Mouse (Mus musculus) testis, adult 2 months (tissue): ENCODE measurements around the gene Trio. TPM values are rescaled to one million over a fixed set of nuclear protein-coding genes. Genes with fewer than 3 reads are reported as not detected.

Experiments
- H3K27ac ChIP-seq: fragments of 200-500 bp; 2 replicates; pipeline ENCODE4 v1.5.1; 2012; ENCODE audit warnings: low read depth, low read length; ENCODE audit not compliant: control insufficient read depth, insufficient read depth
- H3K27me3 ChIP-seq: fragments of 200-500 bp; 2 replicates; pipeline ENCODE4 v1.6.1; 2012; ENCODE audit warnings: mild to moderate bottlenecking, low read length, moderate library complexity; ENCODE audit not compliant: control insufficient read depth, insufficient read depth
- H3K36me3 ChIP-seq: fragments of 200-500 bp; 2 replicates; pipeline ENCODE4 v1.6.1; 2012; ENCODE audit warnings: mild to moderate bottlenecking, low read length; ENCODE audit not compliant: control insufficient read depth, insufficient read depth
- H3K4me1 ChIP-seq: fragments of 200-500 bp; 2 replicates; pipeline ENCODE4 v1.6.1; 2012; ENCODE audit warnings: low read length; ENCODE audit not compliant: control insufficient read depth, insufficient read depth
- H3K4me3 ChIP-seq: fragments of 200-500 bp; 2 replicates; pipeline ENCODE4 v1.5.1; 2012; ENCODE audit warnings: low read depth, mild to moderate bottlenecking, low read length, moderate library complexity, mixed read lengths; ENCODE audit not compliant: control insufficient read depth
- CTCF ChIP-seq: fragments of 200-500 bp; IDR thresholded peaks from 2 replicates; pipeline ENCODE4 v1.5.1; 2012; ENCODE audit warnings: low read depth, mild to moderate bottlenecking, inconsistent platforms, low read length, moderate library complexity; ENCODE audit not compliant: control insufficient read depth, insufficient read depth, insufficient replicate concordance
- POLR2A ChIP-seq: fragments of 200-500 bp; IDR thresholded peaks from 2 replicates; pipeline ENCODE4 v1.6.1; 2012; ENCODE audit warnings: low read depth, mild to moderate bottlenecking, inconsistent platforms, low read length, moderate library complexity; ENCODE audit not compliant: control insufficient read depth
- polyA plus RNA-seq: library from polyadenylated mRNA; depleted of rRNA; stranded (reverse); fragments of >200 nt; gene quantifications from 2 replicates; pipeline ENCODE4 v1.2.3, GENCODE M21; 2012

Gene Trio
- polyA plus RNA-seq, 1 experiment, result 18.8 TPM

DNA sequence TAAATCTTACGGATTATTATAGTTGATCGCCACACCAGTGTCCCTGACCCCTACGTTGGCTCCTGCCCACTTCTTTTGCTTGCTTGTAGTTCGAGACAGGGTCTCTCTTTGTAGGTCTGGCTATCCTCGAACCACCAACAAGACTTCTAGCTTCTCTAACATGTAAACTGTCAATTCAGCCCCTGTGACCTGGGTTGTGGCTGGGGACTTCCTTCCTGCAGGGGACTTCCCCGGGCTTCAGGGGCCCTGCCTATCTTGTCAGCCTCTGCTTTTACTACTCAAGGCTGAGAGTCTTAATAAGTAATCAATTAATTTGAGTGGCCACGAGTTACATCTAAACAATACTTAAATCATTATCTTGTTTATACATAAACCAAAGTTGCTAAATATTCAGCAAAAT lies 99.2 kb downstream of the Trio start:
- TF ChIP-seq CTCF (no peak), POLR2A (no peak)
- H3K36me3 ChIP-seq, result no peaks in the 10 kb centered on the region
- H3K27ac ChIP-seq, result no peak overlapping the region
- no peak overlapping the region for H3K4me3 ChIP-seq
- H3K27me3 ChIP-seq, result no peaks in the 10 kb centered on the region
- no peaks in the 10 kb centered on the region for H3K4me1 ChIP-seq

DNA sequence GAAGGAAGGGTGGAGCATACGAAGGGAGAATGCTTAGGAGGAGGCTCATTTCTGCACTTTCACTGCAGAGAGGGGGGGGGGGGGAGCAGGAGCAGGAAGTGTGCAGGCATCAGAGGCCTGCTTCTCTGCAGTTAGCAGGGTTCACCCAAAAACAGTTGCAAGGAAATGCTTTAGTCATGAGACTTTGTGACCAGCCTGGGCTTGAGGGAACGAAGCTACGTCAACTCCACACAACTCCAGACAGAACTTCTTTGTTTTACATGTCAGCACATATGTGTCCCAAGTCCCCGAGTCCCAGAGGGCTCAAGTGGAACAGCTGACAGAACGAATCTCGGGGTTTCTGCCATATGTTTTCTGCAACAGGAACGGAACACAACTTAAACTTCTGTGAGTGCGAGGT lies 99.8 kb downstream of the Trio start:
- H3K4me1 ChIP-seq, result no peaks in the 10 kb centered on the region
- no peaks in the 10 kb centered on the region for H3K27me3 ChIP-seq
- H3K4me3 ChIP-seq, result no peak overlapping the region
- no peak overlapping the region for H3K27ac ChIP-seq
- TF ChIP-seq POLR2A (no peak), CTCF (no peak)
- no peaks in the 10 kb centered on the region for H3K36me3 ChIP-seq

DNA sequence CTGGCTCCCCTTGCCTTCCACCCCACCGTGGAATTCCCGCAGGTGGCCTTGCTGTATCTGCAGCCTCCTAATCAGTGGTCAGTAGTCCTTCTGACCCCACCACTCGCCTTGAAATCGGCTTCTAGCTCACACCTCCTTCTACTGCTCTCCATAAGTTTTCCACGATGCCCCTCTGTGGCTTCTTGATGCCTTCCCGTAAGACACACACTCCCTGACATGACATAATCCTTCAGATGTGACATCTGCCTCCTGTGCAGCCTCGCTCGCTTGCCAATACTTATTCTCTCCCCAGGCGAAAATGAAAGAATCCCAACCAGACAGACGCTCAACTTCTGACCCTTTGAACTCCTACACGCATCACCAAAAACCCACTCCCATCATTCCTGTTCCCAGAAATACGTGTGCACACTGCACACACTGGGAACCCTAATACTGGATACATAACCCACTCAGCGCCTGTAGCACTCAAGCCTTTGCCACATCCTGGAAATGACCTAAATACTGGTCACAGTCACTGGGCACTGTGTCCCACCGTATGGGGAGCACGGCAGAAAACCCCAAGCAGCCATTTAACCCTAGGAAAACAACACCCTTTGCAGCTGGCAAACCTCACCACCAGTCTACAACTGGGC lies 100.5 kb downstream of the Trio start:
- H3K36me3 ChIP-seq, result no peaks in the 10 kb centered on the region
- H3K27me3 ChIP-seq, result no peaks in the 10 kb centered on the region
- no peak for TF ChIP-seq CTCF
- TF ChIP-seq POLR2A, result no peak
- no peak overlapping the region for H3K27ac ChIP-seq
- no peak overlapping the region for H3K4me3 ChIP-seq
- no peaks in the 10 kb centered on the region for H3K4me1 ChIP-seq

DNA sequence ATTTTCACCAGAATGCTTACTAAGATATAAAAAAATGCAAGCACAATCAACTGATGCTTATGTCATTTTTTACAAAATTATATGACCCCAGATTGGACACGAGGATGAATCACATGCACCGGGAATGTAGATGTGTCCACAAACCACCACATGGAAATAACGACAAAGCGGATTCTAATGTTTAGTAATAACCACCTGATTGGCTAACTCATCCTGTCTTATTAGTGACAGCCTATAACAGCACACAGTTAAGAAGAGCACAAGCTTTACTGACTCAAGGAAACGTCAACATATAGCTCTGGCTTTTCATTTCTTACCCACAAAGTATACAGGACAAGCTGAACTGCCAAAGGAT lies 101.7 kb downstream of the Trio start:
- no peaks in the 10 kb centered on the region for H3K36me3 ChIP-seq
- no peak overlapping the region for H3K4me3 ChIP-seq
- TF ChIP-seq CTCF, result no peak
- no peak for TF ChIP-seq POLR2A
- no peaks in the 10 kb centered on the region for H3K4me1 ChIP-seq
- no peak overlapping the region for H3K27ac ChIP-seq
- H3K27me3 ChIP-seq, result no peaks in the 10 kb centered on the region

DNA sequence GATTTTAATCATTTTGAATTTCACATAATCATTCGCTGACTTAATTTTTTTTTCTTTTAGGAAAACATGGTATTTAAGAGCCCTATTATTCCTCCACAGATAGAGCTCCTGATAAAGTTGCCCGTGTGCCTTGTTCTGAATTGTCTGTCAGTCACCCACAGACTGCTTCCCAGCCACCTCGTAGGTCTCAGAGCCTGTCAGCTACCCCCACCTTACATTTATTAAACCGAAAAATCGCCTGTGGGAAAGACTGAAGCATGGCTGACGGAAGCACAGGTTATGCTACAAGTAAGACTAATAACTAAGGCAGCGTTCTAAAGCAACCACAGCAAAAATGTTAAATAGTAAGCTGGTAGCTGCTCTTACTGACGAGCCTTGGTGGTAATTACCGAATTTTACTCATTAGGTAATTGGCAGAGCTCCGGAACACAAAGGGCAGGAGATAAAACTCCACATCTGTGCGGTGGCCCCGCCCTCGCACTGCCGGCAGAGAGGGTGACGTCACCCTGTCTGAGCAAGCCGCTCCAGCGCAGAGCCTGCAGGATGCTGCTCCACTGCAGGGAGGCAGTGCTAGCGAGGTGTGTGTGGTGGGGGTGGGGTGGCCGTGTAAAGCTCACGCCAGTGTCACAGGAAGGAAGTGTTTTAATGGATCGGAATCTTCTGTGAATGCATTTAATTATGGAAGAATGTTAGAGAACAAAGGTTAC lies 102.2 kb downstream of the Trio start:
- Histone ChIP-seq H3K4me3 (no peak overlapping the region), H3K36me3 (no peaks in the 10 kb centered on the region), H3K27ac (no peak overlapping the region), H3K4me1 (no peaks in the 10 kb centered on the region), H3K27me3 (no peaks in the 10 kb centered on the region)
- TF ChIP-seq POLR2A (no peak), CTCF (no peak)

DNA sequence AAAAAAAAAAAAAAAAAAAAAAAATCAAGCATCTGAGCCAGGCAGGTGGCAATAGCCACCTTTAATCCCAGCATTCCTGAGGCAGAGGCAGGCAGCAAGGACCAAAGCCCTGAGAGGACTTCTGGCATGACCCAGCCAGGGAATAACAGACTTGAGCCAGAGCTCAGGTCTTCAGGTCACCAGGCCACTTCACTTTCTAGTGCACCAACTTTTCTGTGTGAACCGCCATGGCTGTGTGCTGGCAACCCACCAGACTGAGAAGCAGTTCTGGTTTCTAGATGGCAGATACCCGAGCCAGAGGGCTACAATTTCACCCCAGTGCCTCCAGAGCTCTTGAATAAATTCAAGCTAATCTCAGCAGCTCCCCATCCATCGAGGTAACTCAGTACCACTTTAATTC lies 104.9 kb downstream of the Trio start:
- H3K4me1 ChIP-seq, result no peaks in the 10 kb centered on the region
- no peaks in the 10 kb centered on the region for H3K27me3 ChIP-seq
- no peak overlapping the region for H3K27ac ChIP-seq
- no peaks in the 10 kb centered on the region for H3K36me3 ChIP-seq
- no peak for TF ChIP-seq POLR2A
- TF ChIP-seq CTCF, result no peak
- no peak overlapping the region for H3K4me3 ChIP-seq

DNA sequence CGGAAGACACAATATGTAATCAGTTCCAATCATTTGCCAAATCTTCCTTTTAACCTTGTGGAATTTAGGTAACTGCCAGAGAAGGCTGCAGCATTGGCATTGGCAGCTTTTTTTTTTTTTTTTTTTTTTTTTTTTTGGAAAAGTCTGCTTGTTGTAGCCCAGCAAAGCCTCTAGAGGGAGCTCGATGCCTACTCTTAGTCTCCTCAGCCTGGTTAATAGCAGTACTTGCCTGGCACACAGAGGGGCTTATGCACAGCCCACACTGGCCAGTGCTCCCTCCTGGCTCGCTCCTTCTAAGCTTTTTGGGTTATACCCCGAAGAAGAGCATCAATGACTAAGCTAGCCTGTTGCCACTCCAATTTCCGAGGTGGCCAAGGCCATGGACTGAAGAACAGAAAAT lies 106.1 kb downstream of the Trio start:
- no peak overlapping the region for H3K27ac ChIP-seq
- TF ChIP-seq CTCF (peak; percentile 33; the same call in 1 of the 2 replicates), POLR2A (no peak)
- no peak overlapping the region for H3K4me3 ChIP-seq
- no peaks in the 10 kb centered on the region for H3K4me1 ChIP-seq
- H3K36me3 ChIP-seq, result no peaks in the 10 kb centered on the region
- no peaks in the 10 kb centered on the region for H3K27me3 ChIP-seq

DNA sequence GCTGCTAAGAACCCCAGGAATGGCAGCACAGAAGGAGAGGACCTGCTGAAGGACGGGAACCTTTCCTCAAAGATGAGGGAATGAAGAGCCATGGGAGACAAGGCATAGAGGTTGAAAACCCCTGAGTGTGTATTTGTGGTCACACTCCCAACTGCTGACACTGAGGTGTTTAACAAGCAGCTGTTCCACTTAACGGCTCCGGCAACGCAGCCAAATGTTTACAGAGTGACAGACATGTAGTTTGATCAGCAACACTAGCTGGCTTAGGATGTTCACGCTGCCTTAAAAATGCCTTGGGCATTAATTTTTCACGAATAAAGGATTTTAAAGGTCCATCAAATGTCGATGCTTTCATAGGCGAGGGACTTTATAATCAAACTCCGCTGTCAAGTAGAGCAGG lies 106.8 kb downstream of the Trio start:
- Histone ChIP-seq H3K4me1 (no peaks in the 10 kb centered on the region), H3K27ac (no peak overlapping the region), H3K4me3 (no peak overlapping the region), H3K36me3 (no peaks in the 10 kb centered on the region), H3K27me3 (no peaks in the 10 kb centered on the region)
- TF ChIP-seq CTCF (no peak), POLR2A (no peak)
